Mouse (Mus musculus) stomach, postnatal 0 days (tissue): ENCODE data around the gene Evc2. TPM values are rescaled to one million over a fixed set of nuclear protein-coding genes. Genes with fewer than 3 reads are reported as not detected.

ENCODE experiments used
- ATAC-seq: fragments of 200-750 bp; cut with Nextera tagmentation; 2 replicates; pipeline ENCODE4 v1.8.0; 2017; ENCODE audit not compliant: low FRiP score, low TSS enrichment
- DNase-seq: peaks from one replicate; pipeline ENCODE4 v3.0.0-alpha.2; 2016; ENCODE audit warnings: low spot score
- H3K27ac ChIP-seq: fragments of 300-500 bp; sonication (generic); replicated peaks from 2 replicates; pipeline ENCODE4 v1.5.1; 2014; ENCODE audit warnings: mild to moderate bottlenecking, control low read depth
- H3K27me3 ChIP-seq: fragments of 300-500 bp; sonication (generic); 2 replicates; pipeline ENCODE4 v1.6.1; 2014; ENCODE audit warnings: low read length; ENCODE audit not compliant: control insufficient read depth, insufficient read depth
- H3K36me3 ChIP-seq: fragments of 300-500 bp; sonication (generic); 2 replicates; pipeline ENCODE4 v1.6.1; 2014; ENCODE audit warnings: low read length, mixed read lengths; ENCODE audit not compliant: control insufficient read depth, insufficient read depth
- H3K4me1 ChIP-seq: fragments of 300-500 bp; sonication (generic); replicated peaks from 2 replicates; pipeline ENCODE4 v1.6.1; 2014; ENCODE audit warnings: antibody characterized with exemption; ENCODE audit not compliant: control insufficient read depth, insufficient read depth
- H3K4me2 ChIP-seq: fragments of 300-500 bp; sonication (generic); replicated peaks from 2 replicates; pipeline ENCODE4 v1.6.1; 2014; ENCODE audit warnings: low read depth, mild to moderate bottlenecking, control low read depth, moderate library complexity
- H3K4me3 ChIP-seq: fragments of 300-500 bp; sonication (generic); 2 replicates; pipeline ENCODE4 v1.5.1; 2014; ENCODE audit warnings: low read depth, low read length, control low read depth
- H3K9ac ChIP-seq: fragments of 300-500 bp; sonication (generic); 2 replicates; pipeline ENCODE4 v1.6.1; 2014; ENCODE audit warnings: mild to moderate bottlenecking, low read length, control low read depth, mixed read lengths
- H3K9me3 ChIP-seq: fragments of 300-500 bp; sonication (generic); 2 replicates; pipeline ENCODE4 v1.6.1; 2016; ENCODE audit warnings: low read length; ENCODE audit not compliant: control insufficient read depth
- CTCF ChIP-seq: IDR thresholded peaks from 2 replicates; pipeline ENCODE4 v1.5.1; 2016; ENCODE audit warnings: antibody characterized with exemption, low read depth, mild to moderate bottlenecking, moderate library complexity
- EP300 ChIP-seq: optimal IDR thresholded peaks from 2 replicates; pipeline ENCODE3; 2016; ENCODE audit warnings: antibody characterized with exemption
- WGBS: fragments of 180-500 bp; shearing (Covaris S2); extraction: QIAGEN DNeasy Blood & Tissue Kit; methylation state at CpG from one replicate; pipeline ENCODE4 v1.1.7; 2014; 5-methylcytosine and 5-hydroxymethylcytosine counted together
- polyA plus RNA-seq: library from polyadenylated mRNA; unstranded; fragments of >200 nt; fragmentation: Nextera tagmentation; extraction: Ambion mirVana; gene quantifications from 2 replicates; pipeline ENCODE4 v1.2.1, GENCODE M21; 2015

Evc2 gene
- polyA plus RNA-seq, 1 experiment from 2014 or later: 4.0 TPM

GRCm38 (mm10) chr5:37351791-37352190 lies 13.5 kb downstream of the Evc2 start:
- no peaks in the 10 kb centered on the region for H3K9me3 ChIP-seq
- no peak for TF ChIP-seq EP300
- DNase-seq (no peak), ATAC-seq (no peak)
- H3K27me3 ChIP-seq: no peaks in the 10 kb centered on the region
- no peaks in the 10 kb centered on the region for H3K4me1 ChIP-seq
- H3K36me3 ChIP-seq: 0 out of 2 replicates have a peak, but pooled peaks cover 5% of the 10 kb centered on the region
- H3K4me2 ChIP-seq: no peak overlapping the region
- H3K9ac ChIP-seq: no peak overlapping the region
- H3K4me3 ChIP-seq: no peak overlapping the region
- H3K27ac ChIP-seq: no peak overlapping the region
- WGBS: 100% methylated on average over 2 of the region's 2 CpGs

GRCm38 (mm10) chr5:37354385-37354784 lies 16.1 kb downstream of the Evc2 start:
- no peak overlapping the region for H3K4me3 ChIP-seq
- WGBS: 83% methylated on average over 4 of the region's 4 CpGs
- H3K27ac ChIP-seq: no peak overlapping the region
- H3K36me3 ChIP-seq: 0 out of 2 replicates have a peak, but pooled peaks cover 5% of the 10 kb centered on the region
- no peak overlapping the region for H3K9ac ChIP-seq
- no peaks in the 10 kb centered on the region for H3K27me3 ChIP-seq
- ATAC-seq (no peak), DNase-seq (peak; percentile 48)
- H3K4me2 ChIP-seq: no peak overlapping the region
- H3K9me3 ChIP-seq: no peaks in the 10 kb centered on the region
- TF ChIP-seq EP300 (no peak), CTCF (peak; percentile 80)
- H3K4me1 ChIP-seq: no peaks in the 10 kb centered on the region

DNA sequence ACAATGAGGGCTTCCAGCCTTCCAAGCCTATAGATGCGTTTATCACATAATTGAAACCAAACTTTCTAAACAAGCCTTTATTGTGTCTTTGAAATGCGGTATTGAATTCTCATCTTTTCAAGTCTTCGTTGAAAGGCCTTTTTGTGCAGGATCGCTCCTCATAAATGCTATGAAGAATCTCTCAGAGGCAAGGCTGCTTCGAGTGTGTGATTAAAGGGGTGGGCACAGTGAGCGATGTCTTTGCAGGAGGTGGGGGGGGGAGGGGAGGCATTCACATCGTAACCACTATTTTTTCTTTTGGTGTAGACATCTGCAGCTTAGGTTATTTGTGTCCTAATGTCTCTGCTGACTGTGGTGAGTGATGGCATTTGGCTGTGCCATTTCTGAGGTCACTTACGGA lies 17.7 kb downstream of the Evc2 start:
- no peaks in the 10 kb centered on the region for H3K9me3 ChIP-seq
- no peak for TF ChIP-seq EP300
- TF ChIP-seq CTCF: no peak
- no peak overlapping the region for H3K4me2 ChIP-seq
- no peak for DNase-seq
- H3K9ac ChIP-seq: no peak overlapping the region
- H3K27ac ChIP-seq: no peak overlapping the region
- no peaks in the 10 kb centered on the region for H3K4me1 ChIP-seq
- no peak for ATAC-seq
- H3K4me3 ChIP-seq: no peak overlapping the region
- WGBS: 80% methylated on average over 8 of the region's 8 CpGs
- 0 out of 2 replicates have a peak, but pooled peaks cover 5% of the 10 kb centered on the region for H3K36me3 ChIP-seq
- no peaks in the 10 kb centered on the region for H3K27me3 ChIP-seq

DNA sequence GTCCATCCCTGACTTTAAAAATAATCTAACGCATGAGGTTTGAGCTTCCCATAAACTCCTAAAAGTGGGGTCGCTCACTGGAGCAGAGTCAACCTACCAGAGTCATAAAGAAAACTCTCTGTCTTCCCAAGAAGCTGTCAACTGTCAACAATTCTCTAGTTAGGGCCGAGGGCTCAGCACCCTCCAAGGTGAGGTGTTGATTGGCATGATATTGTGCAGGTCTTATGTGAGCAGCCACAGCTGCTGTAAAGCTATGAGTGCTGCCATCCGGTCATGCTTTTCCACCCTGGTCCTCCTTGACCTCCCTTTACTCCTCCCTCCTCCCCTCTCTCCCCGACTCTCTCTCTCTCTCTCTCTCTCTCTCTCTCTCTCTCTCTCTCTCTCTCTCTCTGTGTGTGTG lies 24.3 kb downstream of the Evc2 start:
- DNase-seq (no peak), ATAC-seq (no peak)
- Histone ChIP-seq H3K4me1 (no peaks in the 10 kb centered on the region), H3K4me3 (no peak overlapping the region), H3K36me3 (no peaks in the 10 kb centered on the region), H3K27ac (no peak overlapping the region), H3K9me3 (no peaks in the 10 kb centered on the region), H3K27me3 (no peaks in the 10 kb centered on the region), H3K9ac (no peak overlapping the region), H3K4me2 (no peak overlapping the region)
- 63% methylated on average over 5 of the region's 5 CpGs for WGBS
- no peak for TF ChIP-seq EP300
- TF ChIP-seq CTCF: no peak

- no peak for DNase-seq
- no peak overlapping the region for H3K4me2 ChIP-seq
- no peaks in the 10 kb centered on the region for H3K36me3 ChIP-seq
- no peaks in the 10 kb centered on the region for H3K27me3 ChIP-seq
- no peak overlapping the region for H3K9ac ChIP-seq
- no peaks in the 10 kb centered on the region for H3K4me1 ChIP-seq
- no peak overlapping the region for H3K27ac ChIP-seq
- ATAC-seq: no peak
- TF ChIP-seq EP300 (no peak), CTCF (no peak)
- WGBS: 79% methylated on average over 5 of the region's 5 CpGs
- no peak overlapping the region for H3K4me3 ChIP-seq
- no peaks in the 10 kb centered on the region for H3K9me3 ChIP-seq
Measured at GRCm38 (mm10) chr5:37363284-37363683, 25.0 kb downstream of the Evc2 start.

DNA sequence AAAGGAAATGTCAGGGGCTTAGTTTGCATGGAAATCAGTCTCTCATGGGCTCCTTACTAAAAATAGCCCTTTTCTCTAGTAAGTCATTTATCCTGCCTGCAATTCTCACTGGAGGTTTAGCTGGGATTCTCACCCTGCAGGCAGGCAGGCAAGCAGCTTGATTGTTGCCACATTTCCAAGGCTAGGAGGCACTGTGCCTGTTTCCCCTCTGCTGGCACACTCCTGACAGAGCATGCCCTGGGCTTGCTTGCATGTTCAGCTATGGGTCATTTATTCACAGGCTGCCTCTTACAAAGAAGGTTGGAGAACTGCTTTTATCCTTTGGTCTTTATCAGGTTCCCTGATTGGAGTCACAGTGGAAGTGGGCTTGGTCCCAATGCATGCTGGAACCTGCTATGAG lies 27.5 kb downstream of the Evc2 start:
- H3K9me3 ChIP-seq: no peaks in the 10 kb centered on the region

More for the DNA sequence above, 27.5 kb downstream of the Evc2 start:
- peak; percentile 44 for TF ChIP-seq CTCF
- TF ChIP-seq EP300: no peak
- 0 out of 2 replicates have a peak, but pooled peaks have one; percentile 29 for ATAC-seq
- DNase-seq: no peak
- Histone ChIP-seq H3K36me3 (no peaks in the 10 kb centered on the region), H3K9ac (no peak overlapping the region), H3K27me3 (no peaks in the 10 kb centered on the region), H3K4me3 (no peak overlapping the region), H3K27ac (no peak overlapping the region), H3K4me2 (no peak overlapping the region), H3K4me1 (no peaks in the 10 kb centered on the region)
